Mouse (Mus musculus): ENCODE data around the gene Ache. TPM values are rescaled to one million over a fixed set of nuclear protein-coding genes. Genes with fewer than 3 reads are reported as not detected.
A peak's percentile ranks its signal among the peaks of the same experiment; 100 is the strongest.

The Ache gene
- total and polyA plus RNA-seq, 3 experiments, result 7.0 to 16.8 TPM; not detected in 1

DNA sequence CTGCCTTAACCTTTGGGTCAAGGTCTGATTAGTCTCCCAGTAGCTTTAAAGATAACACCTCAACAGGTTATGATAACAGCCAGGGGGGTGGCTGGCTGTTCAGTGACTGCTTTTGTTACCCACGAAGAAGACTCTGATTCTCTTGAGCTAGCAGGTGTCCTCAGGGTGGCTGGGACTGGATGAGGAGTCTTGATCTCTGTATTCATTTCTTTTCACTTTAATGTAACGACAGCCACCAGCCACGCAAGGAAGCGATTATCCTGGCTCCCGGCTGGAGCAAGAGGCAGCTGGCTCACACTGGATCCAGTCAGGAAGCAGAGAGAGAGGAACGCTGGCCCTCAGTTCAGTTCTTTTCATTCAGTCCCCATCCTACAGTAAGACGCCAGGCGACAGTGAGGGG lies 49.9 kb downstream of the Ache start:
- Histone ChIP-seq H3K4me3 (ENCODE audit: control insufficient read depth in 1 of 2, insufficient read depth in 1 of 2, low read depth in 2 of 2, low read length in 2 of 2) (no peak overlapping the region), H3K36me3 (ENCODE audit: control insufficient read depth in 1 of 2, insufficient read depth in 2 of 2, low read length in 2 of 2) (peaks cover 0 to 19% of the 10 kb centered on the region in 2 experiments; a peak in 2 of 4 replicates), H3K9ac (ENCODE audit: control insufficient read depth, low read depth, low read length, poor library complexity, severe bottlenecking) (no peak overlapping the region), H3K9me3 (replicated peaks; ENCODE audit: insufficient read depth, low read length) (no peaks in the 10 kb centered on the region), H3K27me3 (ENCODE audit: control insufficient read depth in 1 of 2, insufficient read depth in 2 of 2, low read length in 2 of 2) (no peaks in the 10 kb centered on the region), H3K79me2 (ENCODE audit: control insufficient read depth, insufficient read depth, low read length, poor library complexity) (no peaks in the 10 kb centered on the region; the same call in 1 of the 2 replicates), H3K4me1 (ENCODE audit: control insufficient read depth in 1 of 2, insufficient read depth in 2 of 2, low read length in 2 of 2) (peaks cover 2 to 36% of the 10 kb centered on the region in 2 experiments), H3K27ac (ENCODE audit: control insufficient read depth, low read depth, low read length) (no peak overlapping the region)
- DNase-seq (ENCODE audit: low read depth, low spot score), result no peak
- TF ChIP-seq MAX (IDR thresholded peaks at IDR 0.05; ENCODE audit: low read length), result no peak
- TF ChIP-seq ZNF384 (IDR thresholded peaks at IDR 0.05; ENCODE audit: low read depth, low read length), result no peak
- TF ChIP-seq NRF1 (IDR thresholded peaks at IDR 0.05; ENCODE audit: insufficient read depth, low read depth, low read length, poor library complexity, severe bottlenecking), result no peak
- no peak for TF ChIP-seq HCFC1 (IDR thresholded peaks at IDR 0.05; ENCODE audit: low read depth, low read length)
- TF ChIP-seq SMC3 (IDR thresholded peaks at IDR 0.05; ENCODE audit: low read depth, low read length), result no peak
- TF ChIP-seq CHD2 (IDR thresholded peaks at IDR 0.05; ENCODE audit: low read length), result no peak
- TF ChIP-seq POLR2AphosphoS5 (IDR thresholded peaks at IDR 0.05; ENCODE audit: borderline replicate concordance, low read depth, low read length), result no peak
- TF ChIP-seq CTCF (IDR thresholded peaks at IDR 0.05 in 2 of 3, conservative IDR thresholded peaks at IDR 0.05 in 1 of 3; ENCODE audit: control insufficient read depth in 1 of 3, insufficient read depth in 1 of 3, low read depth in 2 of 3, low read length in 3 of 3, poor library complexity in 1 of 3, severe bottlenecking in 1 of 3), result no peak
- no peak for TF ChIP-seq MEF2A (IDR thresholded peaks at IDR 0.05; ENCODE audit: extremely low read depth, insufficient replicate concordance, low read depth, low read length, poor library complexity, severe bottlenecking)
- TF ChIP-seq E2F4 (IDR thresholded peaks at IDR 0.05; ENCODE audit: borderline replicate concordance, low read depth, low read length), result no peak
- no peak for TF ChIP-seq ZC3H11A (IDR thresholded peaks at IDR 0.05; ENCODE audit: low read depth, low read length)
- no peak for TF ChIP-seq RCOR1 (IDR thresholded peaks at IDR 0.05; ENCODE audit: low read depth, low read length)
- no peak for TF ChIP-seq GATA1 (IDR thresholded peaks at IDR 0.05; ENCODE audit: low read depth, low read length)
- TF ChIP-seq CHD1 (IDR thresholded peaks at IDR 0.05; ENCODE audit: low read depth, low read length), result no peak
- no peak for TF ChIP-seq GABPA (IDR thresholded peaks at IDR 0.05; ENCODE audit: low read depth, low read length)
- no peak for TF ChIP-seq ETS1 (IDR thresholded peaks at IDR 0.05; ENCODE audit: low read depth, low read length)
- no peak for TF ChIP-seq MAZ (IDR thresholded peaks at IDR 0.05; ENCODE audit: low read depth, low read length)

DNA sequence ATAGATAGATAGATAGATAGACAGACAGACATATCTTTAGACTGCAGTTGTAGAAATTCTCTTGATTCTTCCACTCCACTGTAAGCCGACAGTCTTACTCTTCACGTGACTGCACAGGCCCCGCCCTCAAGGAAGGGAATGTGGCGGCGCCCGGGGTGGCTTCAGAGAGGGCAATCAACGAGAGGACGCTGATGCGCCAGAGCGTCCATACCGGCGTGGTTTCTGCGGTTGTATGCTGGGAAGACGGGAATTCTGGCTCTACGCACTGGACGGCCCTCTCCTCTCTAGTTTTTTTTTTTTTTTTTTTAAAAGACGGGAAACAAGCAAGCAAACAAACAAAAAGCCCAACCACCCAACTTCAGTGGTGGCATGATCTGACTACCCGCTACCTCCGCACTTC lies 50.9 kb downstream of the Ache start:
- no peaks in the 10 kb centered on the region for H3K27me3 ChIP-seq (ENCODE audit: control insufficient read depth in 1 of 2, insufficient read depth in 2 of 2, low read length in 2 of 2)
- H3K4me3 ChIP-seq (ENCODE audit: control insufficient read depth in 1 of 2, insufficient read depth in 1 of 2, low read depth in 2 of 2, low read length in 2 of 2), result peak overlapping the region; percentile 32 to 89
- no peaks in the 10 kb centered on the region; the same call in 1 of the 2 replicates for H3K79me2 ChIP-seq (ENCODE audit: control insufficient read depth, insufficient read depth, low read length, poor library complexity)
- peak; percentile 88 for DNase-seq (ENCODE audit: low read depth, low spot score)
- peak overlapping the region; percentile 43 for H3K27ac ChIP-seq (ENCODE audit: control insufficient read depth, low read depth, low read length)
- peaks cover 2 to 30% of the 10 kb centered on the region in 2 experiments for H3K4me1 ChIP-seq (ENCODE audit: control insufficient read depth in 1 of 2, insufficient read depth in 2 of 2, low read length in 2 of 2)
- H3K36me3 ChIP-seq (ENCODE audit: control insufficient read depth in 1 of 2, insufficient read depth in 2 of 2, low read length in 2 of 2), result peaks cover 0 to 15% of the 10 kb centered on the region in 2 experiments; a peak in 2 of 4 replicates
- peak overlapping the region; percentile 82 for H3K9ac ChIP-seq (ENCODE audit: control insufficient read depth, low read depth, low read length, poor library complexity, severe bottlenecking)
- no peaks in the 10 kb centered on the region for H3K9me3 ChIP-seq (replicated peaks; ENCODE audit: insufficient read depth, low read length)
- peak; percentile 75 for TF ChIP-seq ZNF384 (IDR thresholded peaks at IDR 0.05; ENCODE audit: low read depth, low read length)
- TF ChIP-seq ZC3H11A (IDR thresholded peaks at IDR 0.05; ENCODE audit: low read depth, low read length), result no peak
- no peak for TF ChIP-seq CHD2 (IDR thresholded peaks at IDR 0.05; ENCODE audit: low read length)
- TF ChIP-seq E2F4 (IDR thresholded peaks at IDR 0.05; ENCODE audit: borderline replicate concordance, low read depth, low read length), result no peak
- TF ChIP-seq TCF12 (IDR thresholded peaks at IDR 0.05; ENCODE audit: low read depth, low read length), result 0 out of 2 replicates have a peak, but pooled peaks have one; percentile 18
- no peak; the same call in 1 of the 2 replicates for TF ChIP-seq KAT2A (conservative IDR thresholded peaks at IDR 0.05; ENCODE audit: low read depth, low read length)
- TF ChIP-seq MYC (IDR thresholded peaks at IDR 0.05; ENCODE audit: low read depth, low read length), result peak; percentile 74; the same call in 1 of the 2 replicates
- no peak for TF ChIP-seq POLR2AphosphoS2 (IDR thresholded peaks at IDR 0.05; ENCODE audit: low read length)
- no peak for TF ChIP-seq CHD1 (IDR thresholded peaks at IDR 0.05; ENCODE audit: low read depth, low read length)
- TF ChIP-seq NRF1 (IDR thresholded peaks at IDR 0.05; ENCODE audit: insufficient read depth, low read depth, low read length, poor library complexity, severe bottlenecking), result peak; percentile 49; the same call in 1 of the 2 replicates
- no peak for TF ChIP-seq JUND (IDR thresholded peaks at IDR 0.05; ENCODE audit: low read depth, low read length)
- TF ChIP-seq BHLHE40 (IDR thresholded peaks at IDR 0.05; ENCODE audit: borderline replicate concordance, low read depth, low read length), result peak; percentile 78
- peak; percentile 79 for TF ChIP-seq MAX (IDR thresholded peaks at IDR 0.05; ENCODE audit: low read length)
- 0 out of 2 replicates have a peak, but pooled peaks have one; percentile 48 for TF ChIP-seq GATA1 (IDR thresholded peaks at IDR 0.05; ENCODE audit: low read depth, low read length)
- TF ChIP-seq TAL1 (IDR thresholded peaks at IDR 0.05; ENCODE audit: low read length), result no peak
- TF ChIP-seq NELFE (IDR thresholded peaks at IDR 0.05; ENCODE audit: low read depth, low read length), result peak; percentile 46
- TF ChIP-seq MAFK (IDR thresholded peaks at IDR 0.05; ENCODE audit: borderline replicate concordance, low read depth, low read length), result no peak
- TF ChIP-seq SIN3A (IDR thresholded peaks at IDR 0.05; ENCODE audit: low read length), result peak; percentile 82
- no peak for TF ChIP-seq EP300 (IDR thresholded peaks at IDR 0.05; ENCODE audit: low read depth in 1 of 2, low read length in 2 of 2)
- TF ChIP-seq MYB (IDR thresholded peaks at IDR 0.05; ENCODE audit: low read depth, low read length), result no peak
- no peak for TF ChIP-seq UBTF (IDR thresholded peaks at IDR 0.05; ENCODE audit: borderline replicate concordance, insufficient read depth, low read depth, low read length)

Measured in MEL (cell line).